Mouse (Mus musculus) neutrophil, adult 5-6 weeks (primary cell): ENCODE measurements around the gene Rnf5. TPM values are rescaled to one million over a fixed set of nuclear protein-coding genes. Genes with fewer than 3 reads are reported as not detected.

Experiments
- ATAC-seq: fragments of 151-379, 151-347 bp; 2 replicates; pipeline ENCODE4 v1.8.0; 2017; ENCODE audit warnings: mild to moderate bottlenecking, moderate TSS enrichment; ENCODE audit not compliant: insufficient number of reproducible peaks, poor library complexity, low FRiP score, severe bottlenecking; ENCODE audit errors: extremely low read depth
- total RNA-seq: library from RNA; stranded (forward); fragments of 200-1000 nt; gene quantifications from 2 replicates; pipeline ENCODE4 v1.2.3, GENCODE M21; 2017

Rnf5 gene
- 15.9 and 17.6 TPM in 2 replicates for total RNA-seq

GRCm38 (mm10) chr17:34603375-34604060 is at the start of gene Rnf5:
TSS of gene Rnf5 (minus strand) at chr17:34603690.
- ATAC-seq = peak; percentile 79

- no peak for ATAC-seq
Measured at GRCm38 (mm10) chr17:34652985-34653384, 49.5 kb upstream of the Rnf5 start.

- ATAC-seq = no peak
Measured at GRCm38 (mm10) chr17:34652546-34652945, 49.1 kb upstream of the Rnf5 start.

- no peak for ATAC-seq
Measured at GRCm38 (mm10) chr17:34651507-34652221, 48.2 kb upstream of the Rnf5 start.

GRCm38 (mm10) chr17:34650781-34651180 is 47.3 kb upstream of the Rnf5 start:
- ATAC-seq = no peak

GRCm38 (mm10) chr17:34649106-34649864 is 45.8 kb upstream of the Rnf5 start:
- no peak for ATAC-seq

- ATAC-seq = no peak
Measured at GRCm38 (mm10) chr17:34648141-34648890, 44.8 kb upstream of the Rnf5 start.

GRCm38 (mm10) chr17:34646906-34647787 is 43.7 kb upstream of the Rnf5 start, which contains the start of gene Atf6b:
TSS of gene Atf6b (plus strand) at chr17:34647146.
- peak; percentile 85 for ATAC-seq

- ATAC-seq = no peak
Measured at GRCm38 (mm10) chr17:34645831-34646511, 42.5 kb upstream of the Rnf5 start.

- ATAC-seq = no peak
Measured at GRCm38 (mm10) chr17:34645256-34645829, 41.9 kb upstream of the Rnf5 start.

GRCm38 (mm10) chr17:34644608-34645007 is 41.1 kb upstream of the Rnf5 start, which contains the start of gene Fkbpl:
TSS of gene Fkbpl (plus strand) at chr17:34644764.
- ATAC-seq = peak; percentile 84

GRCm38 (mm10) chr17:34643944-34644343 is 40.5 kb upstream of the Rnf5 start:
- no peak for ATAC-seq

GRCm38 (mm10) chr17:34643379-34643778 is 39.9 kb upstream of the Rnf5 start:
- ATAC-seq = no peak

- no peak for ATAC-seq
Measured at GRCm38 (mm10) chr17:34641945-34642344, 38.5 kb upstream of the Rnf5 start.

GRCm38 (mm10) chr17:34640778-34641601 is 37.5 kb upstream of the Rnf5 start:
- no peak for ATAC-seq

- peak; percentile 83 for ATAC-seq
Measured at GRCm38 (mm10) chr17:34639461-34640255, 36.2 kb upstream of the Rnf5 start.
